Mouse (Mus musculus): ENCODE measurements around the gene Numb. TPM values are rescaled to one million over a fixed set of nuclear protein-coding genes. Genes with fewer than 3 reads are reported as not detected.

Gene Numb
- total RNA-seq, 2 experiments from 2014 or later, result 29.5 to 36.3 TPM

- intact Hi-C loops (cut with DNase I), result no loop called here
- no peak for DNase-seq (ENCODE audit: low spot score)
Measured at GRCm38 (mm10) chr12:83791737-83792136, 130.0 kb downstream of the Numb start.

- DNase-seq (ENCODE audit: low spot score), result no peak
- intact Hi-C loops (cut with DNase I), result no loop called here
Measured at GRCm38 (mm10) chr12:83790749-83791148, 131.0 kb downstream of the Numb start.

GRCm38 (mm10) chr12:83789781-83790140, 132.0 kb downstream of the Numb start:
- intact Hi-C loops (cut with DNase I), result no loop called here
- no peak for DNase-seq (ENCODE audit: low spot score)

GRCm38 (mm10) chr12:83789051-83789780, 132.5 kb downstream of the Numb start:
- intact Hi-C loops (cut with DNase I), result no loop called here
- no peak for DNase-seq (ENCODE audit: low spot score)

GRCm38 (mm10) chr12:83785305-83785704, 136.4 kb downstream of the Numb start:
- intact Hi-C loops (cut with DNase I), result no loop called here
- DNase-seq (ENCODE audit: low spot score), result no peak

- DNase-seq (ENCODE audit: low spot score), result no peak
- intact Hi-C loops (cut with DNase I), result no loop called here
Measured at GRCm38 (mm10) chr12:83782669-83783068, 139.1 kb downstream of the Numb start.

GRCm38 (mm10) chr12:83781640-83782278, 140.0 kb downstream of the Numb start:
- DNase-seq (ENCODE audit: low spot score), result no peak
- intact Hi-C loops (cut with DNase I), result no loop called here

GRCm38 (mm10) chr12:83781204-83781603, 140.5 kb downstream of the Numb start:
- DNase-seq (ENCODE audit: low spot score), result no peak
- intact Hi-C loops (cut with DNase I), result no loop called here

GRCm38 (mm10) chr12:83780181-83780580, 141.6 kb downstream of the Numb start:
- no peak for DNase-seq (ENCODE audit: low spot score)
- intact Hi-C loops (cut with DNase I), result no loop called here

- DNase-seq (ENCODE audit: low spot score), result no peak
- intact Hi-C loops (cut with DNase I), result no loop called here
Measured at GRCm38 (mm10) chr12:83776766-83777165, 145.0 kb downstream of the Numb start.

- DNase-seq (ENCODE audit: low spot score), result no peak
- intact Hi-C loops (cut with DNase I), result no loop called here
Measured at GRCm38 (mm10) chr12:83775621-83776020, 146.1 kb downstream of the Numb start.

- DNase-seq (ENCODE audit: low spot score), result no peak
- intact Hi-C loops (cut with DNase I), result loop anchor here (1.0 kb wide), 1 partner anchor 57 kb away; no protein-coding TSS in a partner anchor
Measured at GRCm38 (mm10) chr12:83770418-83771256, 151.1 kb downstream of the Numb start.

- no peak for DNase-seq (ENCODE audit: low spot score)
- intact Hi-C loops (cut with DNase I), result loop anchor here (5.0 kb wide), 1 partner anchor 36 kb away; no protein-coding TSS in a partner anchor
Measured at GRCm38 (mm10) chr12:83768235-83768899, 153.4 kb downstream of the Numb start.

GRCm38 (mm10) chr12:83767833-83768232, 153.9 kb downstream of the Numb start:
- no peak for DNase-seq (ENCODE audit: low spot score)
- intact Hi-C loops (cut with DNase I), result loop anchor here (5.0 kb wide), 1 partner anchor 36 kb away; no protein-coding TSS in a partner anchor

GRCm38 (mm10) chr12:83765965-83766603, 155.7 kb downstream of the Numb start:
- intact Hi-C loops (cut with DNase I), result loop anchor here (5.0 kb wide), 1 partner anchor 34 kb away; no protein-coding TSS in a partner anchor
- DNase-seq (ENCODE audit: low spot score), result no peak

GRCm38 (mm10) chr12:83764519-83764918, 157.2 kb downstream of the Numb start:
- DNase-seq (ENCODE audit: low spot score), result no peak
- intact Hi-C loops (cut with DNase I), result no loop called here

- DNase-seq (ENCODE audit: low spot score), result no peak
- intact Hi-C loops (cut with DNase I), result no loop called here
Measured at GRCm38 (mm10) chr12:83764044-83764365, 157.7 kb downstream of the Numb start.

GRCm38 (mm10) chr12:83763311-83764043, 158.3 kb downstream of the Numb start, which contains the start of gene Papln:
Gene Papln (plus strand): TSS chr12:83763634.
- intact Hi-C loops (cut with DNase I), result no loop called here
- no peak for DNase-seq (ENCODE audit: low spot score)

GRCm38 (mm10) chr12:83762706-83763105, 159.0 kb downstream of the Numb start:
- DNase-seq (ENCODE audit: low spot score), result no peak
- intact Hi-C loops (cut with DNase I), result no loop called here
